Mouse (Mus musculus) c-Kit-positive CD71-positive TER-119-negative erythroid progenitor cells, embryonic 14.5 days (primary cell): ENCODE measurements at regions not wholly inside any gene's neighbourhood (a gene's known extent, or its start where the extent isn't known, plus 50 kb on each side); places are given as distances from the start of the nearest gene placed in this dataset.

Experiments
- DNase-seq: peaks from one replicate; pipeline ENCODE4 v3.0.0-alpha.2; 2013; ENCODE audit warnings: low read depth

DNA sequence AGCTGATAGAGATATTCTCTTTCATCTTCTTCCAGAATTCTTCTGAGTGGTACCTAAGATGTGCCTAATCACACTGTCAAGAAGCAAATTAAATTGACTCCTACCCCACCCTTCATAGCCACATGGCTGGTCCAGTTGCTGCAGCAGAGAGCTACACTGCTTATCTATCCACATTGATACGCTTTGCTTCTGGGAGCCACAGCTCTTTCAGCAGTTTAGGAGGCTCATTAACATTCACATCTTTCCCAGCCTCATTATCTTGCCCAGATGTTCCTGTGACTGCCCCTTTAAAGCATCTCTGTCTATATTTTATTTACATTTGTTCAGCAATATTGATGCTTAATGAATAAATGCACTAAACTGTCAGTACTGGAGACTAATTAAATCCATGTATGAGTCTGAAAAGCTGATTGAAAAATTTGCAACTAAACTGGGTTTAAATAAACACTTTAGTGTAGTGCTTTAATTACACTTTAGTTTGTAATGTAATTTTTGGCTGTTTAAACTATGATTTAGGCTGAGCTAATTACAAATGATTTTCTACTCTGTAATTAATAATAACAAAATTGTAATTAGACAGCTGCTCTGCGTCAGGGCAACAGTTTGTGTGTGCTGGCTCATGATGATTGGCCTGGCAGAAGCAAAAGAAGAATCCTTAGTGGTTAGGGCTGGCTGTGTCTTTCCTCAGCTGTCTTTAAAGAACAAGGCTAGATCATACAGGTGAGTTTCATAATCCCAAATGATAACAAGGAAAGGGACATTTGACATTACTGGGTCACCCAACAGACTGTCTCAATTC, 632.5 kb upstream of the Tle4 start:
- no peak for DNase-seq

GRCm38 (mm10) chr19:15217387-15217786, 619.5 kb upstream of the Tle4 start:
- no peak for DNase-seq

DNA sequence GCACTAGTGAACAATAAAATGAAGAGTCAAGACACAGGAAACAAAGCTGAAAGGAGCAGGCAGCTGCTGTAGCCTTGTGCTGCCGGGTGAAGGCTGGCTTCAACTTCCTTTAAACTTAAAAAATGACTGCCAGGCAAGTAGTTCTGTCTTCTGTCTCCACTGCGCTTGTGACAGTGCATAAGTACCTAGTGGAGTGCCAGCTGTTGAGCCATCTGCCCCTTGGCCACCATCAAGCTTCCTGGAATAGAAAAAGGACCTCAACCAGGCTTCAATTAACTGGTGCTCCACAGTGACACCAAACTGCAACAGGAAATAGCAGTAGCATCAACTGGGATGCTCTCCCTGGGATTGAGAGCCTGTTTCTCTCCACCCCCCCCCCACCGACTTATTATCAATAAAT, 616.8 kb upstream of the Tle4 start:
- no peak for DNase-seq

DNA sequence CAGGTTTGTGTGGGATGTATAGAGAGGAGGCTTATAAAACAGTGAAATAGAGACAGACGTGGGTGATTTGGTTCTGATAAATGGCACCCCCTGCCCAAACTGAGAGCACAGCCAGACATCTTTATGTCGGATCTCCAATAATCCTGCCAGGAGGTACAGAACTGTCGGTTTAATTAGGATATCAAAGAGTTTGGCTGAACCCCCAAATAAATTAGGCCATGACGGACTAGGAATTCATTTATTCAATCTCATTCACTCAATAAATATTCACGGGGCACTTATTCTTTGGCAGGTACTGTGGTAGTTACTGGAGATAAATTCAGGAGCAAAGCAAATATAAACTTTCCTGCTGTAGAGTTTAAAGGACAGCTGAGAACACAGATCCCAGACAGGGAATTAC, 615.0 kb upstream of the Tle4 start:
- DNase-seq: no peak

GRCm38 (mm10) chr19:15203039-15203438, 605.2 kb upstream of the Tle4 start:
- DNase-seq: no peak

- DNase-seq: no peak
Observed at GRCm38 (mm10) chr19:15201262-15201661, 603.4 kb upstream of the Tle4 start.

DNA sequence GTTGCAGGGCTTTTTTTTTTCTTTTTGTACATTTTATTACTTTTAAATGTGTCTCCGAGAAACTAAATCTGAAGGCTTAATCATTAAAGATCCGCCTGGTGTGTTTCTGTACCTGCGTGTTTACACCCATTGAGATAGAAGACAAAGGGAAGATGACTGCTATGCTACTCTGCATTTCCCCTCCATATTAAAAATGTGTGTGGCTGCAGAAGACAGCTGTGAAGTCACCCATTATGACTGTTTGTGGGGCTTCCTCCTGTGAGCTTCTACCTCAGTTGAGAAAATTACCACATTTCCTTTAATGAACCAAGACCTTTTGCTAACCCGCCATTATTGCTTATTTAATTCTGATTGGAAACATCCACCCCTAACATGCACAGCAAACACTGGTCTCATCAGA, 602.9 kb upstream of the Tle4 start:
- no peak for DNase-seq

DNA sequence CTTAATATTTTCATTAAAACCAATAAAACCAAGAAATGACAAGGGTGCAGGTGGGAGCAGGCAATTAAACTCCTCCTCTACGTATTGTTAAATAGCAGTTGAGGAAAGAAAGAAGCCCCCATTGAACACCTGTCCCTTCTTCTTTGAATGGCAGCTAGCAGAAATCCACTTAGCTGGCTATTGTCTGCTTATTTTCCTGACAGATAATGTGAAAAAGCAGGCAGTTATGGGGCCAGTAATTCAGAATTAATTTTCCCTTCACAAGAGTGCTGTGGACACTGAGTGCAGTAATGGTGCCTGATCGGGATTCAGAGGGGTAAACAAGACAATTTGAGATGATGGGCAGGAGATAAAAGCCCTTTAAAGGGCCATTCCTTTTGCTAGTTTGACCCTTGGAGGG, 602.5 kb upstream of the Tle4 start:
- no peak for DNase-seq

- DNase-seq: no peak
Observed at GRCm38 (mm10) chr19:15199692-15200091, 601.8 kb upstream of the Tle4 start.

GRCm38 (mm10) chr19:15175221-15175620, 577.4 kb upstream of the Tle4 start:
- DNase-seq: no peak

GRCm38 (mm10) chr19:15173301-15173700, 575.5 kb upstream of the Tle4 start:
- DNase-seq: no peak

- DNase-seq: no peak
Observed at GRCm38 (mm10) chr19:15167184-15167583, 569.3 kb upstream of the Tle4 start.

DNA sequence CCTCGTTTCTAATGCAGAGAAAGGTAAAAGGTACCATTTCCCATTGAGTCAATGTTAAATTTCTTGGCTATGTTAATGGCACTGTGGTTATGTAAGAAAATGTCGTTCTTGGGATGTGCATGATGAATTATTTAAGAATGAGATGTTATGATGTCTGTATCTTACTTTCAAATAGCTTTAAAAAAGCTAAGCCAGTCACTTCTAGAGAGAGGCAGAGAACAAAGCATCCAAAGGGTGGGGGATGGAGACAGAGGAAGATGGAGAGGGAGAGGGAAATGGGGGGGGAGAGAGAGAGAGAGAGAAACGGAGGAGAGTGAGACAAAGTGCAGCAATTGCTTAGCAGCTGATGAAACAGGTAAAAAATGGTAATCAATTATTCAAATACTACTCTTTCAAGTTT, 562.8 kb upstream of the Tle4 start:
- no peak for DNase-seq

DNA sequence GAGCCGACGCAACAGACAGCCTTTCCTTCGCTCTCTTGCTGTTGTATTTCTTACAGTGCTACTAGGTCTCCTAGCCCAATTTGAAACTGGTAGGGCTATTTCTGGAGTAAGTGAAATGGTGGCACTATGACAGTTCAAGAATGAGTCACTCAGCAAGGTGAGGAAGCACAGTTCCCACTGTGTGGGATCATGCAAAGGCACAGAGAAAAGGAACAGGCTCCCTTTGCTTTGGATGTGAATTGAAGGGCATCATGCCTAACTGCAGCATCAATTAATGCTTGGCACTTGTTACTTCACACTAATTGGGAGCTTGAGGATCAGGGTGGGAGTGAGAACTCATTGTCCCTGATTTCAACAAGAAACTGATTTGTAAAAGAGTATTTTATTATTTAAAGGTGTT, 560.8 kb upstream of the Tle4 start:
- DNase-seq: no peak

- DNase-seq: no peak
Observed at GRCm38 (mm10) chr19:15158177-15158576, 560.3 kb upstream of the Tle4 start.

- no peak for DNase-seq
Observed at GRCm38 (mm10) chr19:15154693-15155092, 556.8 kb upstream of the Tle4 start.

- DNase-seq: no peak
Observed at GRCm38 (mm10) chr19:15146325-15146724, 548.5 kb upstream of the Tle4 start.

GRCm38 (mm10) chr19:15127122-15127521, 529.3 kb upstream of the Tle4 start:
- no peak for DNase-seq

DNA sequence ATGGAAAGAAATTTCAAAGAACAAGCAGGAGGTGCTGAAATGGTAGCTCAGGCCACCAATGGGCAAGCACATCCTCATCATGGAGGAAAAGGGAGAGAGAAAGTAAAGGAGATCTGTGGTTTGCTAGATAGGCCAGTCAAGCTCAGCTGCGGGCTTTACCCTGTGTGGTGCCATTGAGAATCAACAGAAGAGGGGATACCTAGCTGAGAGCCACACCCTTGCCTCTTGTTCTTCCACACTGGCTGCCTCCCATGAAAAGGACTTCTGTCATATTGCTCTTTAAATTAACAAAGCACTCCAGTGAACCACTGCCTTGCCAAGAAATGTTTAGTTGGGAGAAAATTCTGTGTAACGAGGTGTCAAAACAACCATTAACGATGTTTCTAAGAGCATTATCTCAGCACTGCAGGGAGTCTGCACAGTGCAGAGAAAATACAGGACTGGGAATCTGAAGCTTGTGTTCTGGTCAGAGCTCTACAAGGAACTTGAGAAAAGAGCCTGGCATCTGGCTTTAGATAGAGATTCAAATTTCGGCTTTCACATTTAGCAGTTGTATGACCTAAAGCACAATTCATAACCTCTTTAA, 510.7 kb upstream of the Tle4 start:
- no peak for DNase-seq

- no peak for DNase-seq
Observed at GRCm38 (mm10) chr19:15095054-15095453, 497.2 kb upstream of the Tle4 start.

- DNase-seq: no peak
Observed at GRCm38 (mm10) chr19:15093534-15093933, 495.7 kb upstream of the Tle4 start.

- DNase-seq: no peak
Observed at GRCm38 (mm10) chr19:15080638-15081037, 482.8 kb upstream of the Tle4 start.

GRCm38 (mm10) chr19:15057801-15058200, 459.9 kb upstream of the Tle4 start:
- DNase-seq: no peak

- DNase-seq: no peak
Observed at GRCm38 (mm10) chr19:15053582-15054141, 455.8 kb upstream of the Tle4 start.
